Mouse (Mus musculus): ENCODE measurements at regions not wholly inside any gene's neighbourhood (a gene's known extent, or its start where the extent isn't known, plus 50 kb on each side); places are given as distances from the start of the nearest gene placed in this dataset.
A peak's percentile ranks its signal among the peaks of the same experiment; 100 is the strongest.

- H3K4me1 ChIP-seq (ENCODE audit: control insufficient read depth, insufficient read depth, low read length): peaks cover 26% of the 10 kb centered on the region
- DNase-seq (ENCODE audit: low spot score) (no peak), ATAC-seq (ENCODE audit: low FRiP score, low read depth) (no peak)
- no peak overlapping the region for H3K4me3 ChIP-seq (replicated peaks; ENCODE audit: low read length)
- no peaks in the 10 kb centered on the region for H3K36me3 ChIP-seq (ENCODE audit: control insufficient read depth, insufficient read depth, low read length)
- no peaks in the 10 kb centered on the region for H3K27me3 ChIP-seq (ENCODE audit: control insufficient read depth, insufficient read depth, low read length)
- no peak overlapping the region for H3K27ac ChIP-seq (replicated peaks; ENCODE audit: low read depth, low read length)
- no peaks in the 10 kb centered on the region for H3K9me3 ChIP-seq (ENCODE audit: control insufficient read depth, low read length)
- WGBS: 31% methylated on average over 21 of the region's 21 CpGs
- peak overlapping the region; percentile 29; the same call in 1 of the 2 replicates for H3K4me2 ChIP-seq (replicated peaks; ENCODE audit: low read depth, low read length, severe bottlenecking)
- no peak overlapping the region for H3K9ac ChIP-seq (ENCODE audit: low read depth, low read length, severe bottlenecking)
- no peak for TF ChIP-seq POLR2A (IDR thresholded peaks at IDR 0.05; ENCODE audit: borderline replicate concordance, extremely low read depth, insufficient read depth, insufficient read length)
Measured at GRCm38 (mm10) chr8:26272675-26273414, 153.5 kb downstream of the Gm45692 start.

GRCm38 (mm10) chr8:26273415-26273760, 154.1 kb downstream of the Gm45692 start:
- peak; percentile 54 for ATAC-seq (ENCODE audit: low FRiP score, low read depth)
- Histone ChIP-seq H3K27ac (replicated peaks; ENCODE audit: low read depth, low read length) (no peak overlapping the region), H3K4me2 (replicated peaks; ENCODE audit: low read depth, low read length, severe bottlenecking) (peak overlapping the region; percentile 29; the same call in 1 of the 2 replicates), H3K27me3 (ENCODE audit: control insufficient read depth, insufficient read depth, low read length) (no peaks in the 10 kb centered on the region), H3K9me3 (ENCODE audit: control insufficient read depth, low read length) (no peaks in the 10 kb centered on the region), H3K36me3 (ENCODE audit: control insufficient read depth, insufficient read depth, low read length) (no peaks in the 10 kb centered on the region), H3K4me3 (replicated peaks; ENCODE audit: low read length) (no peak overlapping the region), H3K9ac (ENCODE audit: low read depth, low read length, severe bottlenecking) (no peak overlapping the region), H3K4me1 (ENCODE audit: control insufficient read depth, insufficient read depth, low read length) (peaks cover 20% of the 10 kb centered on the region)
- TF ChIP-seq POLR2A (IDR thresholded peaks at IDR 0.05; ENCODE audit: borderline replicate concordance, extremely low read depth, insufficient read depth, insufficient read length): no peak
- WGBS: 10% methylated on average over 12 of the region's 12 CpGs
- peak; percentile 59 for DNase-seq (ENCODE audit: low spot score)

GRCm38 (mm10) chr8:26273792-26274191, 154.5 kb downstream of the Gm45692 start:
- Histone ChIP-seq H3K27me3 (ENCODE audit: control insufficient read depth, insufficient read depth, low read length) (no peaks in the 10 kb centered on the region), H3K36me3 (ENCODE audit: control insufficient read depth, insufficient read depth, low read length) (no peaks in the 10 kb centered on the region), H3K4me2 (replicated peaks; ENCODE audit: low read depth, low read length, severe bottlenecking) (no peak overlapping the region), H3K4me1 (ENCODE audit: control insufficient read depth, insufficient read depth, low read length) (peaks cover 16% of the 10 kb centered on the region), H3K27ac (replicated peaks; ENCODE audit: low read depth, low read length) (no peak overlapping the region), H3K9ac (ENCODE audit: low read depth, low read length, severe bottlenecking) (no peak overlapping the region), H3K4me3 (replicated peaks; ENCODE audit: low read length) (no peak overlapping the region), H3K9me3 (ENCODE audit: control insufficient read depth, low read length) (no peaks in the 10 kb centered on the region)
- whole genome bisulfite sequencing: 69% methylated on average over 5 of the region's 5 CpGs
- ATAC-seq (ENCODE audit: low FRiP score, low read depth) (no peak), DNase-seq (ENCODE audit: low spot score) (no peak)
- TF ChIP-seq POLR2A (IDR thresholded peaks at IDR 0.05; ENCODE audit: borderline replicate concordance, extremely low read depth, insufficient read depth, insufficient read length): no peak

DNA sequence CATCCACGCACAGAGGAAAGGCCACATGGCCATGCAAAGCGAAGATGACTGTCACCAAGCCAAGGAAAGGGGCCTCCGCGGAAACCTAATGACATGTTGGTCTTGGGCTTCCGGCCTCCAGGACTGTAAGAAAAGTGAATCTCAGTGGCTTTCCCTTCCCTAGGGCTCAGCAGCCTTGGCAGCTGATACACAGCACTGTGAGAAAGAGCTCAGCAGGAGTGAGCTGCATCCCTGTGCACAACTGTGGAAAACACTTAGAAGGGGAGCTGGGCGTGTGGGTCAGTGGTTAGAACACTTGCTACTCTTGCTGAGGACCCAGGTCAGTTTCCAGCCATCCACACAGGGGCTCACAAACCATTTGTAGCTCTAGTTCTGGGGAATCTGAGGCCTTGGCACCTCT, 155.1 kb downstream of the Gm45692 start:
- H3K36me3 ChIP-seq (ENCODE audit: control insufficient read depth, insufficient read depth, low read length): no peaks in the 10 kb centered on the region
- H3K4me2 ChIP-seq (replicated peaks; ENCODE audit: low read depth, low read length, severe bottlenecking): no peak overlapping the region
- 96% methylated on average over 6 of the region's 6 CpGs for WGBS
- no peak for DNase-seq (ENCODE audit: low spot score)
- ATAC-seq (ENCODE audit: low FRiP score, low read depth): no peak
- no peak overlapping the region for H3K27ac ChIP-seq (replicated peaks; ENCODE audit: low read depth, low read length)
- H3K27me3 ChIP-seq (ENCODE audit: control insufficient read depth, insufficient read depth, low read length): no peaks in the 10 kb centered on the region
- H3K9ac ChIP-seq (ENCODE audit: low read depth, low read length, severe bottlenecking): no peak overlapping the region
- peaks cover 9% of the 10 kb centered on the region for H3K4me1 ChIP-seq (ENCODE audit: control insufficient read depth, insufficient read depth, low read length)
- no peak overlapping the region for H3K4me3 ChIP-seq (replicated peaks; ENCODE audit: low read length)
- TF ChIP-seq POLR2A (IDR thresholded peaks at IDR 0.05; ENCODE audit: borderline replicate concordance, extremely low read depth, insufficient read depth, insufficient read length): no peak
- H3K9me3 ChIP-seq (ENCODE audit: control insufficient read depth, low read length): no peaks in the 10 kb centered on the region

DNA sequence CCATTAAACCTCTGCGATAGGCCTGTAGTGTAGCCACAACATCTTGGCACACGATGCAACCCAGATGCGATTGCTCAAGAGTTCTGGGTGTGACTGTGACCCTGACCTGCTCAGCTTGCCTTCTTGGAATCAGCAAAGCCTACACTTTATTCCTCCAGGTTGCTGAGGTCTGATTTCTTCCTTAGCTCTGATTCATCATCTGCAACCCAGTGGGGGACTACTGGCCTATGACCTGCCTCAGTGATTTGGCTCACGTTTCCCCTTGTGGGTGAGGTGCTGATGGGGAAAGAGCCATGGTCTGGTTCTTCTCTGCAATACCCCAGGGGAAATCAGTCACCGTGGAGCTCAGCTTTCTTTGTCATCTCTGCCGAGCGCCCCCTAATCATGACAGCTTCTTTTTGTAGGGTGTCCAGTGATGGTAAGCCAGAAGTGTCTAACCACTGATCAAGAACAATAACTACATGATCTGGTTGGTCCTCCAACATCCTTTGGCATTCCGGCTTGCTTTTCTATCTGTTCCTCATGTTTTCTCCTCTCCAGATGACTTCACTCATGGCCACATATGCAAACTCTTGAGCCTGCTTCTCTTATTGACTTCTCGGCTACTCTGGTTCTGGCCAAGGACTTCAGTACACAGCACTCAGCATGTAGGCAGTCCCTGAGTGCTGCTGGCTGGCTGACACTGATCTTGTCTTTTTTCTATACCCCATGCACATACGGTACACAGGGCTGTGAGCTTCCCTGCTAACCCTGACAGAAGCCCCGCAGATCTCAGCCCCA, 163.0 kb downstream of the Gm45692 start:
- Histone ChIP-seq H3K4me2 (replicated peaks; ENCODE audit: low read depth, low read length, severe bottlenecking) (no peak overlapping the region), H3K4me1 (ENCODE audit: control insufficient read depth, insufficient read depth, low read length) (peaks cover 3% of the 10 kb centered on the region; the same call in 1 of the 2 replicates), H3K27me3 (ENCODE audit: control insufficient read depth, insufficient read depth, low read length) (no peaks in the 10 kb centered on the region), H3K27ac (replicated peaks; ENCODE audit: low read depth, low read length) (no peak overlapping the region), H3K9ac (ENCODE audit: low read depth, low read length, severe bottlenecking) (no peak overlapping the region), H3K36me3 (ENCODE audit: control insufficient read depth, insufficient read depth, low read length) (no peaks in the 10 kb centered on the region), H3K9me3 (ENCODE audit: control insufficient read depth, low read length) (no peaks in the 10 kb centered on the region), H3K4me3 (replicated peaks; ENCODE audit: low read length) (no peak overlapping the region)
- no peak for ATAC-seq (ENCODE audit: low FRiP score, low read depth)
- no peak for DNase-seq (ENCODE audit: low spot score)
- no peak for TF ChIP-seq POLR2A (IDR thresholded peaks at IDR 0.05; ENCODE audit: borderline replicate concordance, extremely low read depth, insufficient read depth, insufficient read length)
- 74% methylated on average over 11 of the region's 11 CpGs for WGBS
